Mouse (Mus musculus) hindbrain, embryonic 10.5 days (tissue): ENCODE results near the gene Ets1. TPM values are rescaled to one million over a fixed set of nuclear protein-coding genes. Genes with fewer than 3 reads are reported as not detected.

ENCODE experiments used
- DNase-seq: peaks from one replicate; pipeline ENCODE4 v3.0.0-alpha.2; 2017; ENCODE audit warnings: low spot score
- H3K27ac ChIP-seq: fragments of 300-500 bp; sonication (generic); 2 replicates; pipeline ENCODE4 v1.5.1; 2016; ENCODE audit warnings: mild to moderate bottlenecking, moderate library complexity
- H3K27me3 ChIP-seq: fragments of 300-500 bp; sonication (generic); 2 replicates; pipeline ENCODE4 v1.6.1; 2016; ENCODE audit warnings: mild to moderate bottlenecking; ENCODE audit not compliant: poor library complexity, insufficient read depth, severe bottlenecking
- H3K36me3 ChIP-seq: fragments of 300-500 bp; sonication (generic); 2 replicates; pipeline ENCODE4 v1.6.1; 2016; ENCODE audit warnings: mild to moderate bottlenecking, moderate library complexity
- H3K4me1 ChIP-seq: fragments of 300-500 bp; sonication (generic); replicated peaks from 2 replicates; pipeline ENCODE4 v1.6.1; 2016; ENCODE audit warnings: mild to moderate bottlenecking
- H3K4me3 ChIP-seq: fragments of 300-500 bp; sonication (generic); 2 replicates; pipeline ENCODE4 v1.5.1; 2016; ENCODE audit warnings: mild to moderate bottlenecking, moderate library complexity
- H3K9me3 ChIP-seq: fragments of 300-500 bp; sonication (generic); 2 replicates; pipeline ENCODE4 v1.6.1; 2016; ENCODE audit warnings: mild to moderate bottlenecking, moderate library complexity
- WGBS: fragments of 180-500 bp; shearing (Covaris S2); methylation state at CpG from one replicate; pipeline ENCODE4 v1.1.7; 2016; 5-methylcytosine and 5-hydroxymethylcytosine counted together
- polyA plus RNA-seq: library from polyadenylated mRNA; unstranded; fragments of >200 nt; fragmentation: Nextera tagmentation; extraction: Ambion mirVana; gene quantifications from 2 replicates; pipeline ENCODE4 v1.2.1, GENCODE M21; 2016

Ets1 gene
- polyA plus RNA-seq, 1 experiment from 2014 or later: 29.0 TPM

DNA sequence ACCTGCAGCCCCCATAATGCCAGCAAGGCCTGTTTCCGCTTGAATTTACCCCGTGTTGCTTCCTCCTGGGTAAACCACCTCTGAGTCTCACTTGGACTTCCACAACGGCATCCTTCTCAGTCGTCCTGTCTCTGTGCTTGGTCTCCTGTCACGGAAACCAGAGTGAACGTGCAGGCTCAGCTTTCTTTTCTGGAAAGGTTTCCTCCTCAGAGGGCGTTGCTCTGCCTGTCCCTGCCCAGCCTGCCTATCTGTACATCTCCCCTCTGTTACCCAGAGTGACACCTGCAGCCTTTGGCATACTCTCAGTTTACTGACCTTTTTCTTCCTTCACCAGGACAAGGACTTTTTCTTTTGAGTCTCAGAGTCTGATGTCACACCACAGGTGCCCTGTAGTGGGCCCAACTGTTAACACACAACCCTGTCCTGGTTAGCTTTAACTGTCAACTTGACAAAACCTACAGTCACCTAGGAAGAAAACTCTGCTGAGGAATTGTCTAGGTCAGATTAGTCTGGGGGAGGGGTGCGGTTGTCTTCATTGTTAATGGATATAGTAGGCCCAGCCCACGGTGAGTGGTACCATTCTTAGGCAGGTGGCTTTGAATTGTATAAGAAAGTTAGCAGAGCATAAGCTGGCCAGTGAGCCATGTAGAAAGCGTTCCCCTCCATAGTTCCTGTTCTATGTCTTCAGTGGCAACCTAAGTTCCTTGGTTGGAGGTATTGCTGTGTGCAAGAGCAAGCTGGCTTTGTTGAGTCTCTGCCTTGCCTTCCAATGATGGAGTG, 27.0 kb upstream of the Ets1 start:
- peaks cover 77% of the 10 kb centered on the region for H3K27me3 ChIP-seq
- 86% methylated on average over 10 of the region's 10 CpGs for WGBS
- no peaks in the 10 kb centered on the region for H3K9me3 ChIP-seq
- no peak overlapping the region for H3K27ac ChIP-seq
- H3K4me3 ChIP-seq: no peak overlapping the region
- H3K36me3 ChIP-seq: no peaks in the 10 kb centered on the region
- no peak for DNase-seq
- H3K4me1 ChIP-seq: peaks cover 22% of the 10 kb centered on the region

- Histone ChIP-seq H3K4me3 (no peak overlapping the region), H3K36me3 (no peaks in the 10 kb centered on the region), H3K9me3 (no peaks in the 10 kb centered on the region), H3K27ac (peak overlapping the region; percentile 47; the same call in 1 of the 2 replicates), H3K4me1 (peaks cover 22% of the 10 kb centered on the region), H3K27me3 (peaks cover 77% of the 10 kb centered on the region)
- no peak for DNase-seq
- WGBS: 79% methylated on average over 8 of the region's 8 CpGs
Measured at GRCm38 (mm10) chr9:32610218-32610617, 25.8 kb upstream of the Ets1 start.

- 58% methylated on average over 4 of the region's 4 CpGs for WGBS
- Histone ChIP-seq H3K27ac (peak overlapping the region; percentile 47; the same call in 1 of the 2 replicates), H3K27me3 (peaks cover 76% of the 10 kb centered on the region), H3K4me1 (peaks cover 22% of the 10 kb centered on the region), H3K9me3 (no peaks in the 10 kb centered on the region), H3K4me3 (no peak overlapping the region), H3K36me3 (no peaks in the 10 kb centered on the region)
- DNase-seq: no peak
Measured at GRCm38 (mm10) chr9:32610631-32611030, 25.4 kb upstream of the Ets1 start.

- Histone ChIP-seq H3K27ac (no peak overlapping the region), H3K36me3 (no peaks in the 10 kb centered on the region), H3K9me3 (no peaks in the 10 kb centered on the region), H3K4me1 (peaks cover 25% of the 10 kb centered on the region), H3K4me3 (no peak overlapping the region), H3K27me3 (peaks cover 70% of the 10 kb centered on the region)
- WGBS: 92% methylated on average over 4 of the region's 4 CpGs
- DNase-seq: no peak
Measured at GRCm38 (mm10) chr9:32611340-32611739, 24.7 kb upstream of the Ets1 start.

DNA sequence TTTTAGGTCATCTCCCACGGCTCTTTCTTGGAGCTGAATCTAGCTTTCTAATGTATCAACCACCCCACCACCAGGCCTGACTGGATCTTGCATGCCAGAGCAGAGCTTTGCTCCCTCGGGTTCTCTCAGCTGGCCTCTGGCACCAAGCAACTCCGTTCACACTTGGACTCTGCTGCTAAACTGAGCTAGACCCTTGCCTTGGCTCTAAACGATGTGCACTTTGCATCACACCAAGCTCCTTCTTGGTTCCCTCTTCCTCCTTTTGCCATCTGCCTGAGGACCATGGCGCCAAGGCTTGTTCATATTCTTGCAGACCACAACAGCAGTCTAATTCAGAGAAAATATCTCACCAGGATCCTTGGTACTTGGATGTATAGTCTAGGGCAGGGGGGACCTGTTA, 23.6 kb upstream of the Ets1 start:
- H3K27me3 ChIP-seq: peaks cover 73% of the 10 kb centered on the region

DNA sequence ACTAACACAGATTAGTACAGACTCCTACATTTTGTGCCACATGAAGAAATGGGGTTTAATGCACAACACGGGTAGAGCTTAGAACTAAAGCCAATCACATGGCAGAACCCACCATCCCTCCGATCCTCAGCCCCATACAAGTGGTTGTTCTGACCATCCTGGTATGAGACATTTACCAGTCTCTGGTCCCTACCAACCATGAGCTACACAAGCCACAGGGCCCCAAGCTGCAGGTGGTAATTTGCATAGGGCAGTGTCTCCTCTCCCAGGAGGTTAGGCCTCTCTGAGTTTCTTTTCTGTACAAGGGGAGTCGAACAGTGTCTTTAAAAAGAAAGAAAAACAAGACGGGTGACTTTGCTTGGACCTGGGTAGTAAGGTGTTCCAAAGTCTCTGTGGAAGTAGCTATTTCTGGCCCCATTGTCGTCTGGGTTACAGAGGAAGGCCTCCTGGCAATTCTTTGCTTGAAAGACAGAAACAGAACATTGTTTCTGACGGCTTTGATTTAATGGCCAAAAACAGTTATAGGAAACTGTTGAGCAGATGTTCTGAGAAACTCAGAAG, 23.1 kb upstream of the Ets1 start:
- Histone ChIP-seq H3K4me3 (no peak overlapping the region), H3K36me3 (no peaks in the 10 kb centered on the region), H3K27me3 (peaks cover 73% of the 10 kb centered on the region), H3K27ac (no peak overlapping the region), H3K4me1 (peaks cover 12% of the 10 kb centered on the region; the same call in 1 of the 2 replicates), H3K9me3 (no peaks in the 10 kb centered on the region)
- 71% methylated on average over 6 of the region's 6 CpGs for WGBS
- no peak for DNase-seq

More for the DNA sequence above, 23.6 kb upstream of the Ets1 start:
- Histone ChIP-seq H3K27ac (no peak overlapping the region), H3K4me3 (no peak overlapping the region), H3K36me3 (no peaks in the 10 kb centered on the region), H3K4me1 (peaks cover 16% of the 10 kb centered on the region), H3K9me3 (no peaks in the 10 kb centered on the region)
- DNase-seq: no peak
- WGBS: 88% methylated on average over 5 of the region's 5 CpGs

- Histone ChIP-seq H3K4me1 (peaks cover 12% of the 10 kb centered on the region; the same call in 1 of the 2 replicates), H3K27me3 (peaks cover 73% of the 10 kb centered on the region), H3K36me3 (no peaks in the 10 kb centered on the region), H3K4me3 (no peak overlapping the region), H3K9me3 (no peaks in the 10 kb centered on the region), H3K27ac (no peak overlapping the region)
- WGBS: 90% methylated on average over 9 of the region's 9 CpGs
- DNase-seq: no peak
Measured at GRCm38 (mm10) chr9:32614191-32614590, 21.8 kb upstream of the Ets1 start.

DNA sequence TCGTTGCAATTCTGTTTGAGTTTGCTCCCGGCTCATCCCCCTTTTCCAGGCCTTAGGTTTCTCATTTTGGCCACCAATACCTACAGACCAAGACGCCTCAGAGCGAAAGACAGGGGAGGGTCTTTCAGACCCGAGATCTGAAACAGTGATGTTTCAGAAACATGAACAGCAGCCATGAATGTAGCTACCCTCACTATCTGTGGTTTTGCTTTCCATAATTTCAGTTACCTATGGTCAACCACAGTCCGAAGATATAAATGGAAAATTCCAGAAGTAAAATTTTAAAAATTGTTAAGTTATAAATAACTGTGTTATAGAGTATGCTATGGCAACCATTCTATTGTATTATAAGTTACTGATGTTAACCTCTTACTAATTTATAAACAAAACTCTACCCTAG, 20.6 kb upstream of the Ets1 start:
- no peak for DNase-seq
- H3K27me3 ChIP-seq: peaks cover 78% of the 10 kb centered on the region
- H3K4me3 ChIP-seq: no peak overlapping the region
- peaks cover 9% of the 10 kb centered on the region; the same call in 1 of the 2 replicates for H3K4me1 ChIP-seq
- H3K36me3 ChIP-seq: no peaks in the 10 kb centered on the region
- H3K27ac ChIP-seq: no peak overlapping the region
- 90% methylated on average over 6 of the region's 6 CpGs for WGBS
- H3K9me3 ChIP-seq: no peaks in the 10 kb centered on the region

DNA sequence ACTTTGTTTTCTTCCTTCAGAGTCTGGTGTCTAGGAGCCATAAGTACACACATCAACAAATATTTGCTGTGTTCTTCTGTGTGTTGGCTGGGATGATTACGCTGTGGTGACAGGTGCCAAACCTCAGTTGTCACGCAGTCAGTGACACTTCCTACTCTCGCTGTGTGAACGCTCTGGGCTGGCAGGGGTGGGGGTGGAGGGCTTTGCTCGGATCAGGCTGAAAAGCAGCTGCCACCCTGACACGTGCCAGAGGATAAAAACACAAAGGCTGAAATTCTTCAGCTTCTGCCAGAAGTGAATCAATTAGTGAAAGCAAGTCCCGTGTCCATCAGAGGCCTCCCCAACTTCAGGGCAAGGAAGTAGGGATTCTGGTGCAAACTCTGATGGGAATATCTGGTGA, 20.0 kb upstream of the Ets1 start:
- no peaks in the 10 kb centered on the region for H3K9me3 ChIP-seq
- peaks cover 7% of the 10 kb centered on the region; the same call in 1 of the 2 replicates for H3K4me1 ChIP-seq
- H3K27me3 ChIP-seq: peaks cover 78% of the 10 kb centered on the region
- DNase-seq: peak; percentile 20
- WGBS: 20% methylated on average over 7 of the region's 7 CpGs
- no peak overlapping the region for H3K4me3 ChIP-seq
- H3K36me3 ChIP-seq: no peaks in the 10 kb centered on the region
- no peak overlapping the region for H3K27ac ChIP-seq

DNA sequence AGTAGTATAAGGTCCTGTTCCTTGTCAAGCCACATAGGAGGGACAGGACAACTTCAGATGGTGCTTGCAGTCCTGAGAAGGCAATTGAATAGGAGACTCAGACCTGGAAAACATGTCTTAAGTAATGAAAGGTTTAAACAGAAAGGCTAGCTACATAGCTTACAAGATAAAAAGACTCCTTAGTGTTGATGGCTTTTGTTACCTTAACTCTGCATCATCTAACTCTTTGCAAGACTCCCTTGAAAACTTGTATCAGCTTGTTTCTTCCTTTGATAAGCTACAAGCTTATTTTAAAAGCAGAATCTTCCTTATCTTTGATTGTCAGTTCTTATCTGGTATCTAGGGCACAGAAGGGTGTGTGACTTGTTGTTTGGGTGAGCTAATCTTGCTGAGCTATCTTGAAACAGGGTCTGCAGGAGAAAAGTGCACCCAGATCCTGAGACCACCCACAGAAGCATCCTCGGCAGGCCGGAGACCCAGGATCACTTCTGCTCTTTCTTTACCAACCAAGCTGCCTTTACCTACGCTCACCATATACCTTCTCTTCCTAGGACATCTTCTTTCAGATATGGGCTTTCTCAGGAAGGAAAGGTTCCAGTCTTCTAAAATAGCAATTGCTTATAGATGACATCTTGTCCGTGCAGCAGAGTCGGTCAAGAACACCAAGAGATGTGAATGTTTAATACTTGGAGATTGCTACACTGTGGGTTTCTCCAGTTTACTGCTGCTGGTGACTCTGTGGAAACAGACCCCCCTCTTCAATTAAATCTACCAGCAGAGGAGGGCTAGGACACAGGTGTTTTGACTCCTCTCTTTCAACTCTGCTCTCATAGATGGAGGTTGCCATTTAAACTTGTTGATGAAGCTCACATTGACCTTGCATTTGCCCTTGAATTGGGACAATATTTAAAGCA, 19.2 kb upstream of the Ets1 start:
- WGBS: 87% methylated on average over 5 of the region's 5 CpGs
- Histone ChIP-seq H3K4me3 (no peak overlapping the region), H3K27me3 (peaks cover 77% of the 10 kb centered on the region), H3K9me3 (no peaks in the 10 kb centered on the region), H3K4me1 (peaks cover 7% of the 10 kb centered on the region; the same call in 1 of the 2 replicates), H3K27ac (no peak overlapping the region), H3K36me3 (no peaks in the 10 kb centered on the region)
- no peak for DNase-seq

- Histone ChIP-seq H3K36me3 (no peaks in the 10 kb centered on the region), H3K27me3 (peaks cover 70% of the 10 kb centered on the region), H3K4me1 (peaks cover 7% of the 10 kb centered on the region; the same call in 1 of the 2 replicates), H3K9me3 (no peaks in the 10 kb centered on the region), H3K4me3 (no peak overlapping the region), H3K27ac (no peak overlapping the region)
- DNase-seq: no peak
- 74% methylated on average over 5 of the region's 5 CpGs for WGBS
Measured at GRCm38 (mm10) chr9:32617430-32617768, 18.6 kb upstream of the Ets1 start.

GRCm38 (mm10) chr9:32618544-32619120, 17.4 kb upstream of the Ets1 start:
- Histone ChIP-seq H3K9me3 (no peaks in the 10 kb centered on the region), H3K4me3 (no peak overlapping the region), H3K4me1 (peaks cover 7% of the 10 kb centered on the region; the same call in 1 of the 2 replicates), H3K27me3 (peaks cover 60% of the 10 kb centered on the region), H3K27ac (no peak overlapping the region), H3K36me3 (no peaks in the 10 kb centered on the region)
- DNase-seq: no peak
- 89% methylated on average over 9 of the region's 9 CpGs for WGBS
